Mouse (Mus musculus): ENCODE data around the gene Sstr3.

Sstr3 gene

GRCm38 (mm10) chr15:78502437-78503132 is 41.9 kb downstream of the Sstr3 start:
- DNase-seq (ENCODE audit: low read depth, low spot score): no peak

GRCm38 (mm10) chr15:78494968-78495406 is 49.5 kb downstream of the Sstr3 start, which contains the start of gene Il2rb:
Il2rb (minus strand) TSS chr15:78495271.
- DNase-seq (ENCODE audit: low read depth, low spot score): no peak

- DNase-seq (ENCODE audit: low read depth, low spot score): no peak
These were observed 51.0 kb downstream of the Sstr3 start for GRCm38 (mm10) chr15:78493401-78494010.

GRCm38 (mm10) chr15:78491301-78491700 is 53.2 kb downstream of the Sstr3 start:
- DNase-seq (ENCODE audit: low read depth, low spot score): no peak

GRCm38 (mm10) chr15:78489906-78490305 is 54.6 kb downstream of the Sstr3 start:
- DNase-seq (ENCODE audit: low read depth, low spot score): no peak

- no peak for DNase-seq (ENCODE audit: low read depth, low spot score)
These were observed 55.2 kb downstream of the Sstr3 start for GRCm38 (mm10) chr15:78489248-78489647.

- no peak for DNase-seq (ENCODE audit: low read depth, low spot score)
These were observed 57.4 kb downstream of the Sstr3 start for GRCm38 (mm10) chr15:78487066-78487465.
